Mouse (Mus musculus) forelimb bud, embryonic 11.5 days (tissue): ENCODE measurements around the gene Aacs.

Experiments
- DNase-seq: peaks from one replicate; pipeline ENCODE4 v3.0.0-alpha.2; 2012; ENCODE audit warnings: low read depth, low spot score

The Aacs gene

DNA sequence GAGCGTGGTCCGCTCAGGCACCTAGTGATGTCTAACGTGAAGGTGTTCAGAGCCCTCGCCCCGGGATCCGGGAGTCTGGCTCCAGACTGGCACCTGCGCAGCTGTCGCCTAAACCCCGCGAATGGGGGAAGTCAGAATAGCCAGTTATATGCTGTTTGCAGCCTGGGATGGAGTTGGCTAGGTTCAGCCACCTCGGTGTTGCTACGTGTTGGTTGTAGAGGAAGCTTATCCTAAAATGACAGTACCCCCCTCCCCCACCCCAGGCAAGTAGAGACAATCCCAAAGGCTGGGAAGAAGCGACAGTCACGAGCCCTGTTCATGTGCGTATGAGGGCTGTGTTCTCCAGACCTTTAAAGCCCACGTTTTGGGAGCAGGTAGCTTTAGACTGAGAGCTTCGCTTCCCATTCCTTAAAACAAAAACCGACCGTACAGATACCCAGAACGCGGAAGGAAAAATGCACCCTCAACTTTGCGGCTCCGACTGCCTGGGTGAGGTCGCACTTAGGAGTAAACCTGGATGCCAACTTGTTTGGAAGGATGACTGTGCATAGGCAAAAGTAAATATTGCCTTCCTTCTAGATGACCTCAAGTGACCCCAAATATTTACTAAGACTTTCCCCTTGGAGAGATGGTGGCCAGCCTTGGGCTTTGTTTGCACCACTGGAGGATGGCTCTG lies 57.7 kb downstream of the Aacs start:
- DNase-seq = no peak

DNA sequence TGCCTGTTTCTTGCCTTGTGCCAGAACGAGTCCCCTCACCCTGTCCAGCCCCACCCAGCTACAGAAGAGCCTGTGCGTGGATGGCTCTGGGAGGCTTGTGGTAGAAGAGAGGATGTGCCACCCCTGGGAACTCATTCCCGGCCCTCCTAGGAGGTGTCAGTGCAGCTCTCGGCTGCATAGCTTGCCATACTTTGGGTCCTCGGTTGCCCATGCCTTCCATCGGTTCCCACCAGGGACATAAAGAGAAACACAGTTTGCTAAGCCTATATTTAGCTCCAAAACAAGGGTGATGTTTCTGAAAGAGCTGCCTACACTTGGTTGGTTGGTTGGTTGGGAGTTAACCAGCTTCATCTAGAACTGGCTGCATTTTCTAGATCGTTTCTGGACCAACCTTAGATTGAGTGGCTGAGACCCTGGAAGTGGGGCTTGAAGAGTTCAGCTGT lies 58.6 kb downstream of the Aacs start:
- DNase-seq = no peak

DNA sequence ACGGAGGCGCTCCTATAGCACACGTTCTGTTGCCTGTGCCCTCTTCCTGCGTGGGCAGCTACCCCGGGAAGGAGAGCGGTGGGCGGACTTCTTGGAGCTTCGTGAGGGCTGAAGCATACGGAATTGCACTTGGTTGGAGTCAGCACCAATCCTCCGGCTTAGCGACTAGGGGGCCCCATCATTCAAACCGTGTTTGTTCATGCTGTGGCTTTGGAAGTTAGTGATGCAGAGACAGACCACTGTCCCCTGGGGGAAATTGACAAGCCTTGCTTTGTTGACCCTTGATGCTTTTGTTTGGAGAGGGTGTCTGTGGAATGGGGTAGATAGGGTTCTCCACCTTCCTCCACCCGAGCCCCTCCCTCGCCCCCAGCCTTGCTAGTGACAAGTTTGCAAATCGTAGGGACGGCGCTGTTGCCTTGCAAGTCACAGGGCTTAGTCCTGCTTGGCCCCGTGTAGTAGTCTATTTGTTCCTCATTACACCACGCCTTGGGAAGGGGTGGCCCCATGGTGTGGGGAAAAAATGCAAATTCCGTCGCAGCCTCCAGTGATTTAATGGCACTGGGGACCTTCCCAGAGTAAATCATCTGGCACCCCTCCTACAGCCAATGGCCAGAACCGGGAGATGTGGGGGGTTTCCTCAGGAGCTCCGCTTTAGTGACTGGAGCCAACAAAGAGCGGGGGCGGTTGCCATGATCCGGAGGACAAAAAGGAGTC lies 59.2 kb downstream of the Aacs start:
- no peak for DNase-seq

DNA sequence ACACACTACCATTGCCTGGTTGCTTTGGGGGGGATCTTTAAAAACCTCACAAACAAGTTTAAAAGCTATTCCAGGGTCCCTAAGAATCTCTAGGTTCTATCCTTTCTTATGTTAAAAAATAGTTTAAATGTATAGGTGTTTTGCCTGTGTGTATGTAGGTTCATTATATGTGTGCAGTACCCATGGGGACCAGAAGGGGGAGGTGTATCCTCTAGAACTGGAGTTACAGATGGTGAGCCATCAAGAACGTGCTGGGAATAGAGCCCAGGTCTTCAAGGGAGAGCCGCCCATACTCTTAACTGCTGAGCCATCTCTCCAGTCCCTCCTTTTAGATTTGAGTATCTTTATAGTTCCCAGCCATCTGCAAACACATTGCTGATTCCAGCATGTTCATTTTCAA lies 69.5 kb downstream of the Aacs start:
- DNase-seq = no peak

DNA sequence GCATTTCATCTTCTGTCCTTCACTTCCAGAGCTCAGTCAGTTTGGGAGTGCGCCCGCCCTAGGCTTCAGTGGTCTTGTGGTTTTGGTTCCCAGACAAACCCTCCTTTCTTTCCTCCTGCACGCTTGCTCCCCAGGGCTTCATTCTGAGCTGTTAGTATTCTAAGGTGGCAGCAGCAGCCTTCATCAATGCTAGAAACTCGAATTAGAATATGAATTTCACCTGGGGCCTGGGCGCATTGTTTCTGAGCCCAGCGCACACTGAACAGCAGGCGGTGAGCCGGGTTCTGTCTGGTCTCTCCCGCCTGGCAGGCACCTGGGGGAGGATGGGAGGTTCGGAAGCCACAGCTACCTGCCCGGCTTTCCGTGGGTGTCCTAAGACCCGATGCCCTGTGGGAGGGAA lies 70.7 kb downstream of the Aacs start:
- no peak for DNase-seq

DNA sequence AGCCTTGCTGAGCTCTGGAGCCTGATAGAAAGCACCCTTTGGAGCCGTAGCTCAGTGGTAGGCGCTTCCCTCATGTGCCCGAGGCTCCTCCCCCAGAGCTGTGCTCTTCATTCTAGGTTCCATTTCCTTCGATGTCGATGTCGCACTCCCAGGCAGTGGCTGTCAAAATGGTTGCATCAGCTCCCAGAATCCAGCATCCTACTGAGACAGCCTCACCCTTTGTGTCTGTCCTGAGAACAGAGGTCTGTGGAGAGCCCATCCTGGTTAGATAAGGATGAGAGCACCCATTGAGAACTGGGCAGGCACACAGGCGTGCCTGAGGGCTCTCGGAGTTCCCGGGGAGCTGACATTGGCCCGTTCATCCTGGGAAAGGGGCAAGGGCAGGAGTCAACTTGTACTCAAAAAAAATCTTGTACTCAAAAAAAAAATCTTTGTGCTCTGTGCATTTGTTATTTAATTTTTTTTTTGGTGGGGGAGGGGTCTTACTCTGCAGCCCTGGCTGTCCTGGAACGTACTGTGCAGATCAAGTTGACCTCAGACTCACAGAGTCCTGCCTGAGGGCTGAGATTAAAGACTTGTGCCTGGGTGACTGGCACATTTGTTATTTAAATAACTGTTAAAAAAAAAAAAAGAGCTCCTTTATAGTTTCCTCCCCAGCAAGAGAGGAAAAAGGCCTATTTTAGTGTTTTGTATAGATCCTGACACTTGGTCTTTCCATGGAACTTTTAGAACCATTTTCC lies 74.3 kb downstream of the Aacs start:
- DNase-seq = no peak

DNA sequence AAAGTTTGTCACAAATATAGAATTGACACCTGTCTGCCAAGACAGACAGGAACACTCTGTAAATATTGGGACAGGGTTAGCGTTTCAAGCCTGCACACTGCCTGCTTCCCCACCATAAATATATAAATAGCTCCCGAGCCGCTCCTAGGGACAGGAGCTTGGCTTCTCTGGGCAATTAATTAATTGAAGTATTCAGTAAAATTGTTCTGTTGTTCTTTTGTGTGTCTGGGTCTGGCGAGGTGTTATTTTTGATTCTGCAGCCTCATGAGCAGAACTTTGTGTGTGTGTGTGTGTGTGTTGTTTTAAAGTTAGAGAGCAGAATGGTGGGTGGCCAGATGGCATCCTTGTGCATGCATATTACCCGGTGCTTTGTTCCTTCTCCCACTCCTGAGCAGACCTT lies 80.1 kb downstream of the Aacs start:
- no peak for DNase-seq

DNA sequence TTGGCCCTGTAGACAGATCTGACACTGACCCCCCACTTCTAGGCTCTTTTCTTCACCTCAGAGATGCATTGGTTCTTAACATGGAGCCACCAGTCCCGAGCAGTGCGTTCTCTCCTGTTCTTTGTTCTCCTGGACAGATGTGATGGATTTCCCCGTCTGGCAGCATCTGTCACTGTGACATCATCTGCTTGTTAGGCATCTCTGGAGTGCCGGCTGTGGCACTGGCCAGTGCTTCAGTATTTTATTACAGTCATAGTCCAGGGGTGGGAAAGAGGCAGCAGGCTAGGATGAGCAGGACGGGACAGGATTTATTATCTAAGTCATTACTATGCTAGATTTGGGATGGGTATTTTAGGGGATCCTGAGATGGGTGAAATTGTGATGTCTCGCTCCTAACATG lies 87.9 kb downstream of the Aacs start:
- no peak for DNase-seq

DNA sequence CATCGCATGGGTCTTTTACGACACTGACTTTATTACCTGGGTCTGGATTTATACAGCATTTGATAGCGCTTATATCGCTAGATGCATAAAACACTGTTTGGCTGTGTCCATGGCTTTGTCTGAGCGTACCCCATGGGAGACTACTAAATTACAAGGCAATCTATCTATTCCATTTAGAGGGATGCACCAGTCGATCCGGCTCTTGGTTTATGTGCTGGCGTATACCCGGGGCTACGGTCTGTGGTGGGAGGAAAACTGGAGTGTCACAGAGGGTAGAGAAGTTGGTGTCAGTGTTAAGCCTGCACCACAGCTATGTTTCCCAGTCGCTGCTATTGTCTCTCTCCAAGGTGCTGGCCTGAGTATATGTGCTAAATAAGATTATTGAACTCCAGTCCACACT lies 90.1 kb downstream of the Aacs start:
- DNase-seq = no peak
